Mouse (Mus musculus): ENCODE measurements around the gene Slc9c1. TPM values are rescaled to one million over a fixed set of nuclear protein-coding genes. Genes with fewer than 3 reads are reported as not detected.

The Slc9c1 gene
- polyA plus RNA-seq, 1 experiment from 2014 or later: not detected

Other genes starting within 250 kb of the Slc9c1 start
- 77.7 and 90.0 TPM in 2 replicates for gene Cd200, start 126.3 kb upstream of the Slc9c1 start, polyA plus RNA-seq (2016; fragmentation: Nextera tagmentation; extraction: Ambion mirVana)
- gene Gm609, start 42.3 kb upstream of the Slc9c1 start, polyA plus RNA-seq (2016; fragmentation: Nextera tagmentation; extraction: Ambion mirVana): not detected in 2 replicates
- gene Gm17783, start 3.3 kb upstream of the Slc9c1 start, polyA plus RNA-seq (2016; fragmentation: Nextera tagmentation; extraction: Ambion mirVana): not detected in 2 replicates
- 0.09 and 0.12 TPM in 2 replicates for gene Gcsam, start 75.1 kb downstream of the Slc9c1 start, polyA plus RNA-seq (2016; fragmentation: Nextera tagmentation; extraction: Ambion mirVana)
- gene BC016579, start 118.8 kb downstream of the Slc9c1 start, polyA plus RNA-seq (2016; fragmentation: Nextera tagmentation; extraction: Ambion mirVana): 0.08 and 0.10 TPM in 2 replicates
- gene Tmprss7, start 158.3 kb downstream of the Slc9c1 start, polyA plus RNA-seq (2016; fragmentation: Nextera tagmentation; extraction: Ambion mirVana): 0.52 and 0.85 TPM in 2 replicates
- 383 and 400 TPM in 2 replicates for gene Tagln3, start 189.3 kb downstream of the Slc9c1 start, polyA plus RNA-seq (2016; fragmentation: Nextera tagmentation; extraction: Ambion mirVana)
- 48.9 and 49.5 TPM in 2 replicates for gene Abhd10, start 207.6 kb downstream of the Slc9c1 start, polyA plus RNA-seq (2016; fragmentation: Nextera tagmentation; extraction: Ambion mirVana)